Mouse (Mus musculus): Measurements from ENCODE around the gene Shprh.
"Not testable (repeated sequence)": the region's sequence is repeated elsewhere in the genome, so short reads cannot be mapped to it uniquely, and the experiment has no call there.

Gene Shprh

GRCm38 (mm10) chr10:11248210-11248609 is 99.0 kb downstream of the Shprh start:
- no peak for DNase-seq (ENCODE audit: low spot score)

GRCm38 (mm10) chr10:11250247-11250997 is 101.2 kb downstream of the Shprh start:
- DNase-seq (ENCODE audit: low spot score) = no peak

GRCm38 (mm10) chr10:11253581-11253980 is 104.4 kb downstream of the Shprh start:
- not testable (repeated sequence) for DNase-seq (ENCODE audit: low spot score)

GRCm38 (mm10) chr10:11260119-11260518 is 110.9 kb downstream of the Shprh start:
- DNase-seq (ENCODE audit: low spot score) = no peak

- DNase-seq (ENCODE audit: low spot score) = not testable (repeated sequence)
These were observed 113.1 kb downstream of the Shprh start for GRCm38 (mm10) chr10:11262292-11262691.

GRCm38 (mm10) chr10:11263795-11264194 is 114.6 kb downstream of the Shprh start:
- DNase-seq (ENCODE audit: low spot score) = not testable (repeated sequence)

All from urinary bladder, postnatal 10 days (tissue).